Mouse (Mus musculus): Measurements from ENCODE around the gene Spag6. TPM values are rescaled to one million over a fixed set of nuclear protein-coding genes. Genes with fewer than 3 reads are reported as not detected.

The Spag6 gene
- total RNA-seq, 2 experiments from 2014 or later = 1.0 to 1.4 TPM

Other genes with a start within 250 kb of the Spag6 start
- 10 to 100 TPM; 89.8 to 95.3 TPM for gene Commd3, start 21.6 kb upstream of the Spag6 start, total RNA-seq (2021)
- 10 to 100 TPM; 67.2 to 67.6 TPM for gene Bmi1, start 17.0 kb upstream of the Spag6 start, total RNA-seq (2021)

Data from gastrocnemius, adult 18-20 months (tissue).